Mouse (Mus musculus): Measurements from ENCODE around the gene Gm10271.

DNA sequence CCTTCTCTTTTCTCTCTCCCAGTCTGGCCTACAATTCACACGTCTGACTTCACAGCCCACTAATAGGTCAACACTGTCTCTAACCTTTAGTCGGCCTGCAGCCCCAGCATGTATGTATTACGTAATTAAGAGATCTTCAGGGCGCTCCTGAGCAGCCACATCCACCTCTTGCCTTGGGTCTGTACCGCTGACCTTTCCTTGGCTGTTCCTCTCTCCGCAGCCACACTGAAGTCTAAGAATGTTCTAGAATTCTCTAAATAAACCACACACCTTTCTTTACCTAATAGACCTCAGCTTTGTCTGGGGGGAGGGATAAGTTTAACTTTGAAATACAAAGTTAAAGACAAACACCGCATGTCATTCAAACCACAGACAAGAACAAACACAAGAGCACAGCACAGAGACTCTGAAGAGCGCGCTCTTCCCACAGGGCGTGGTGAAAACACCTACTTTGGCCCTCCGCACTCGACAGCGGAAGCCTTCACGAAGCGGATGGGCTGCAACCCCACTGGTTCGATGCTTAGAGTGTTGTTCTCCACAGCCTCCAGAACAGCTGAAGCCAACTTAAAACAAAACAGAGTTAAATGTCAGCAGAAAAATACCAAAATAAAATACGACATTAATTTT lies 58.6 kb downstream of the Gm10271 start:
- TF ChIP-seq GATA1 (IDR thresholded peaks at IDR 0.05; ENCODE audit: borderline replicate concordance, low read length) (no peak), FLI1 (IDR thresholded peaks at IDR 0.05; ENCODE audit: low read length) (no peak)

All from megakaryocyte, embryonic 14.5 days (primary cell).